Mouse (Mus musculus) layer of hippocampus, adult 9-11 months (tissue): ENCODE results near the gene Eif3l.
"Not testable (repeated sequence)": the region's sequence is repeated elsewhere in the genome, so short reads cannot be mapped to it uniquely, and the experiment has no call there.

ENCODE experiments used
- DNase-seq: peaks from one replicate; pipeline ENCODE4 v3.0.0; 2022

The Eif3l gene

GRCm38 (mm10) chr15:79074913-79075532 lies at the start of gene Eif3l:
Eif3l (plus strand) TSS chr15:79075179.
- DNase-seq, result peak; percentile 88

- DNase-seq, result no peak
Measured at GRCm38 (mm10) chr15:79025687-79026308, 49.2 kb upstream of the Eif3l start.

GRCm38 (mm10) chr15:79026511-79027290 lies 48.3 kb upstream of the Eif3l start:
- DNase-seq, result no peak

- DNase-seq, result no peak
Measured at GRCm38 (mm10) chr15:79027291-79028205, 47.4 kb upstream of the Eif3l start.

GRCm38 (mm10) chr15:79028237-79028738 lies 46.7 kb upstream of the Eif3l start, which contains the start of gene H1f0:
H1f0 (plus strand) TSS chr15:79028450.
- DNase-seq, result peak; percentile 93

- no peak for DNase-seq
Measured at GRCm38 (mm10) chr15:79028823-79029484, 46.0 kb upstream of the Eif3l start.

- no peak for DNase-seq
Measured at GRCm38 (mm10) chr15:79029519-79030241, 45.3 kb upstream of the Eif3l start.

GRCm38 (mm10) chr15:79030551-79031435 lies 44.2 kb upstream of the Eif3l start:
- DNase-seq, result peak; percentile 93

- DNase-seq, result not testable (repeated sequence)
Measured at GRCm38 (mm10) chr15:79031908-79032307, 43.1 kb upstream of the Eif3l start.

GRCm38 (mm10) chr15:79037913-79038328 lies 37.1 kb upstream of the Eif3l start:
- no peak for DNase-seq

GRCm38 (mm10) chr15:79038331-79038730 lies 36.6 kb upstream of the Eif3l start:
- DNase-seq, result no peak

- peak; percentile 66 for DNase-seq
Measured at GRCm38 (mm10) chr15:79038853-79039252, 36.1 kb upstream of the Eif3l start.

GRCm38 (mm10) chr15:79040501-79041416 lies 34.2 kb upstream of the Eif3l start:
- DNase-seq, result no peak

GRCm38 (mm10) chr15:79041585-79041984 lies 33.4 kb upstream of the Eif3l start, which contains the start of gene Galr3:
Galr3 (plus strand) TSS chr15:79041885.
- no peak for DNase-seq

- DNase-seq, result peak; percentile 44
Measured at GRCm38 (mm10) chr15:79042721-79043491, 32.1 kb upstream of the Eif3l start.

GRCm38 (mm10) chr15:79044837-79045236 lies 30.1 kb upstream of the Eif3l start:
- no peak for DNase-seq

- DNase-seq, result no peak
Measured at GRCm38 (mm10) chr15:79048186-79048585, 26.8 kb upstream of the Eif3l start.
